Mouse (Mus musculus): ENCODE measurements around the gene Tmem255b. TPM values are rescaled to one million over a fixed set of nuclear protein-coding genes. Genes with fewer than 3 reads are reported as not detected.

Tmem255b gene
- polyA plus RNA-seq, 1 experiment from 2014 or later, result 0.27 TPM

DNA sequence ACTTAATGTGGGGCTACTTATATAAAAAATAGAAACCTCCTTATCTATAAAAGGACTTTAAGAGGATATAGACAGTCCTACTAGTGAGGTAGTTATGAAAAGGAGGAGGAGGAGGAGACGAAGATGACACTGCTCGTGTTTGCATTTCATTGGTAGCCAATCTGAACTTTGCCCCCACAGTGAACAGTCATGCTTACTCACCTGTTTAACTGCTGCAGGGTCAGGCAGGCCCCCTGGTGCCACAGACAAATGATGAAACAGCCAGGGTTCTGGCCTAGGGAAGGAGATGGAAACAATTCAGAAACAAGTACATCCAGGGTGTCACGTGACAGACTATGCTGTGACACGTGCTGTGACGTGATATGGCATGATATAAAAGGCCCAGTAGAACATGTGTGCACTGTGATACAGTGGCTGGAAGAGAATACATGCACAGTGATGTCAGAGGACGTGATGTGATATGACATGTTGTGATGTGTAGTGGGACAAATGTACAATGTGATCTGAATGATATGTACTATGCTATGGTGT, 16.8 kb downstream of the Tmem255b start:
- Histone ChIP-seq H3K27ac (no peak overlapping the region), H3K9me3 (no peaks in the 10 kb centered on the region), H3K9ac (no peak overlapping the region), H3K27me3 (peaks cover 3% of the 10 kb centered on the region; the same call in 1 of the 2 replicates), H3K4me2 (no peak overlapping the region), H3K4me3 (replicated peaks) (no peak overlapping the region), H3K36me3 (replicated peaks) (no peaks in the 10 kb centered on the region), H3K4me1 (peaks cover 17% of the 10 kb centered on the region)
- WGBS, result 70% methylated on average over 6 of the region's 6 CpGs
- ATAC-seq (ENCODE audit: low FRiP score), result no peak

DNA sequence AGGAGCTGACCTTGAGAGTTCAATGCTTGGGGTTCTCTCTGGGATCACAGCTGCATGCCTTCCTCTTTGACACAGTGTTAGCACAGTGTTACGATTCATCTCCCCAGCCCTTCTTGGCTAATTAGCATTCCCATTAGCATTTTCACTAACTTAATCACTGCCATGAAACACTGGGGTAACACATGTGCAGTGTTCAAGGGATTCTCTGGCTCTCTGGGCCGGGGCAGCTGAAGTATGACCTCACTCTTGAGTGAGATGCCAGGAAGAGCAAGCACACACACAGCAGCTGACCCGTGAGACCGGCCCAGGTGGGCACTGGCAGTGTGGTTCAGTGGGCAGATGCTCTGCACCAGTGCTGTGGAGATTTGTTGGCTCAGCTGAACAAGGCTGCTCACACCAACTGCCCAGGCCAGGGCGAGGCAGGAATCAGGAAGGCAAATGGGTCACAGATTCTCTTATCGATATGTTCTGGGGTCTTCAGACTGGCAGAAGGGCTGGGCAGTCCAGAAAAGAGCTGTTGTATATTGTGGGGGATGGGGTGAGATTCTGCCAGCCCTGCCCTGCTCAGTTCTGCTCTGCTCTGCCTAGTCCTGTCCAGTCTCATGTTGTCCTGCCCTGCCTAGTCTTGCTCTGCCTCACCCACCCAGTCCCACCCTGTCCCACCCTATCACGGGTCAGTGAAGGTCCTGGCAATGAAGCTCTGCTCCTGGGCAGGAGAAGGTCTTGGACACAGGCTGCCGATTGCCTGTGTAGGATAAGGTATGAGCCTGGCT, 19.5 kb downstream of the Tmem255b start:
- Histone ChIP-seq H3K4me2 (no peak overlapping the region), H3K36me3 (replicated peaks) (no peaks in the 10 kb centered on the region), H3K27ac (peak overlapping the region; percentile 70), H3K27me3 (no peaks in the 10 kb centered on the region; the same call in 1 of the 2 replicates), H3K9me3 (no peaks in the 10 kb centered on the region), H3K4me1 (peaks cover 17% of the 10 kb centered on the region), H3K4me3 (replicated peaks) (no peak overlapping the region), H3K9ac (no peak overlapping the region)
- ATAC-seq (ENCODE audit: low FRiP score), result peak; percentile 87
- 56% methylated on average over 8 of the region's 8 CpGs for WGBS

DNA sequence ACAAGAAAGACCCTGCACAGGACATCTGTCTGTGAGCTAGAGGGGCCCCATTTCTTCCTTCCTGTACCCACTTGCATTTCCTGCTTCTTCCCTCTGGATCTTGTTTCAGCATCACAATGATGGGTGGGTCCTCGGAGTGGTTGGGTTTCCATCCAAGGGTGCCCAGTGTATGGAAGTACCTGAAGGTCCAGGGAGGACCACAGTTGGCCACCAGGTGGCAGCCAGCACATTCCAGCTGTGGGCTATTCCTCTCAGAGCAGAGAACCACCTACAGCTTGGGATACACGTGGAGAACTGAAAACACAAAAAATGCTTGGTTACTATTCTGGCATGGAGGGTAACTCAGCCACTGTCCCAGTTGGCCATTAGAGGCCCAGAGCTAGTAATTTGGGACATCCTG, 20.3 kb downstream of the Tmem255b start:
- no peak overlapping the region for H3K4me2 ChIP-seq
- 43% methylated on average over 2 of the region's 2 CpGs for whole genome bisulfite sequencing
- H3K9me3 ChIP-seq, result no peaks in the 10 kb centered on the region
- ATAC-seq (ENCODE audit: low FRiP score), result peak; percentile 64; the same call in 1 of the 2 replicates
- H3K9ac ChIP-seq, result no peak overlapping the region
- no peaks in the 10 kb centered on the region; the same call in 1 of the 2 replicates for H3K27me3 ChIP-seq
- no peak overlapping the region for H3K27ac ChIP-seq
- peaks cover 17% of the 10 kb centered on the region for H3K4me1 ChIP-seq
- no peak overlapping the region for H3K4me3 ChIP-seq (replicated peaks)
- H3K36me3 ChIP-seq (replicated peaks), result no peaks in the 10 kb centered on the region

DNA sequence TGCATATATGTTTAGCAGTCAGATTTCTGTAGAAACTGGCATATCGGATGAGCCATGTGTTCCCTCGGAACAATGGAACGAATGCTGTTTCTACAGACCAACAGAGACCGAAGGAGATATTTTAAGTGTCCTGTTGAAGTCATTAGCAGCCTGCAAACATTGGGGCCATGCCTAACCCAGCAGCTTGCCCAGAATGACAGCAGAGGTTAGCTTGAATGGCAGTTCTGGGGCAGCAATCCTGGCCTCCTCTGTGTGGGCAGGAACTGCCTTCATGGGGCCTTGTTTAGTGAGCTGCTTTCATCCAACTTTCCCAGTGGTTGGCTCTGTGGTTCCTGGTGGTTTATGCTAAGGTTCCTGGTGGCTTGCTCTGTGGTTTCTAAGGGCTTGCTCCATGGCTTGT, 24.4 kb downstream of the Tmem255b start:
- WGBS, result 95% methylated on average over 4 of the region's 4 CpGs
- Histone ChIP-seq H3K9me3 (no peaks in the 10 kb centered on the region), H3K4me3 (replicated peaks) (no peak overlapping the region), H3K27me3 (no peaks in the 10 kb centered on the region; the same call in 1 of the 2 replicates), H3K4me1 (peaks cover 9% of the 10 kb centered on the region), H3K36me3 (replicated peaks) (no peaks in the 10 kb centered on the region), H3K4me2 (no peak overlapping the region), H3K9ac (no peak overlapping the region), H3K27ac (no peak overlapping the region)
- no peak for ATAC-seq (ENCODE audit: low FRiP score)

DNA sequence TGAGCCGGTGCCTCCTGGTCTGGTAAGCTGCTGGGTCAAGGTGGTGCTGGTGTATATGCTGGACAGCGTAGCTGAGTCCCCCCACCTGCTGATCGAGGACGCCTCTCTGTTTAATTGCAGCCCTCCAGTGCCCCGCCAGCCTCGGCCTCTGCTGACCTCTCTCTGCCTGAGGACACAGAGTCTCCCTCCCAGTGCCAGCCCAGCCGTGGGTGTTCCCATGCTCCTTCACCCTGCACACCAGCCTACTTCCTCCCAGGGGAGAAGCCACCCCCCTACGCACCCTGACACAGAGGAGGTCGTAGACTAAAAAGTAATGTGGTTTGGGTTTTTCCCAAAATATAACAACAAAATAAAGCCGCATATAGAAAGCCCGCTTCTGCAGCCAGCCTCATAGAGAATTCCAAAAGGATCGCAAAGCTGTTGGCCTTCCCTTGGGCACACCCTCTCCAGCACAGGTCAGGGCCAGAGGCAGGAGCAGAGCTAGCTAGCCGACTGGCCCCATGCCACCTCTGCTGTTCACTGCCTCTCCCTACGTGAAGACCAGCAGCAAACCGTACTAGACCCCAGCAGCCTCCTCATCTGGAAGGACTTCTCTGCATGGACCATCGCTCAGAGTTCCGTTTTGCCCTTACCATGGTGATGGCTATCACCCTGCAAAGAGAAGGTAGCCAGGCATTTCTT, 26.2 kb downstream of the Tmem255b start:
- WGBS, result 87% methylated on average over 17 of the region's 17 CpGs
- Histone ChIP-seq H3K4me3 (replicated peaks) (no peak overlapping the region), H3K36me3 (replicated peaks) (no peaks in the 10 kb centered on the region), H3K4me2 (no peak overlapping the region), H3K9ac (no peak overlapping the region), H3K27ac (no peak overlapping the region), H3K4me1 (no peaks in the 10 kb centered on the region), H3K27me3 (no peaks in the 10 kb centered on the region), H3K9me3 (no peaks in the 10 kb centered on the region)
- ATAC-seq (ENCODE audit: low FRiP score), result no peak

DNA sequence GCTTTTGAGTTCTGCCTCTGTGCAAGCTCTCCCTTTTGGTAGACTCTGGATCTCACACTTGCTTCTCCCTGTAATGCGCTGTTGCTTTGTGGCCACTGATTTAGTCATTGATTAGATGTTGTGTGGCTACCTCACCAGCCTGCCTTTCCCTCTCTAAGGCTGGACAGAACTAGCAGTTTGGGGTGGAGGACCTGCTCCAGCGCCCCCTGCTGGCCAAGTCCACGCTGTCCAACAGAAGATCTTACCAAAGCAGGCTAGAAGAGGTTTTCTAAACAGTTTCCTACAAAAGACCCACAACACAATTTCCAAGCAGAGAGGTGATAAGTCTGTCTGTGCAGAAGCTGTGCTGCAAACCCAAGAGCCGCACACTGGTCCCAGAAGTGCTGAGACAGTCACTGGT, 26.9 kb downstream of the Tmem255b start:
- no peak overlapping the region for H3K9ac ChIP-seq
- 0 out of 2 replicates have a peak, but pooled peaks have one; percentile 41 for ATAC-seq (ENCODE audit: low FRiP score)
- WGBS, result 41% methylated on average over 4 of the region's 4 CpGs
- H3K4me1 ChIP-seq, result no peaks in the 10 kb centered on the region
- H3K27ac ChIP-seq, result no peak overlapping the region
- no peaks in the 10 kb centered on the region for H3K27me3 ChIP-seq
- no peak overlapping the region for H3K4me2 ChIP-seq
- H3K9me3 ChIP-seq, result no peaks in the 10 kb centered on the region
- no peak overlapping the region for H3K4me3 ChIP-seq (replicated peaks)
- no peaks in the 10 kb centered on the region for H3K36me3 ChIP-seq (replicated peaks)

DNA sequence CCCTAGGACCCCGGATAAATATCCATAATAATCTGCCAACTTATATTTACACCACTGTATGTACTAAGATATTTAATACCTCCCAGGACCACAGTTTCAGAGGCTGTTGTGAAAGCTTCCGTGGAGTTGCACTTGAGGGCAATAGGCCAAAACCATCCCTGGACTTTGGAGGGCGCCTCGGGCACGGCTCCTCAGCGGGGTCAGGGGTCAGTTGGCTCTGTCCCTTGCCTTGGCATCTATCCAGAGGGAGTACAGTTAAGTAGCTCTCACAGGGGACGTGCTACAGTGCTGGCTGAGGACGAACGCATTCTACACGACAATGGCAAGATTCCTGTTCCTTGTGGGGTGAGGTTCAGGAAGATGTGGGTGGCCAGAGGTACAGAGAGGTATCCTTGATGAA, 27.4 kb downstream of the Tmem255b start:
- Histone ChIP-seq H3K27me3 (no peaks in the 10 kb centered on the region), H3K4me3 (replicated peaks) (no peak overlapping the region), H3K36me3 (replicated peaks) (no peaks in the 10 kb centered on the region), H3K4me1 (no peaks in the 10 kb centered on the region), H3K27ac (no peak overlapping the region), H3K4me2 (no peak overlapping the region), H3K9ac (no peak overlapping the region), H3K9me3 (no peaks in the 10 kb centered on the region)
- 85% methylated on average over 10 of the region's 10 CpGs for WGBS
- no peak for ATAC-seq (ENCODE audit: low FRiP score)

DNA sequence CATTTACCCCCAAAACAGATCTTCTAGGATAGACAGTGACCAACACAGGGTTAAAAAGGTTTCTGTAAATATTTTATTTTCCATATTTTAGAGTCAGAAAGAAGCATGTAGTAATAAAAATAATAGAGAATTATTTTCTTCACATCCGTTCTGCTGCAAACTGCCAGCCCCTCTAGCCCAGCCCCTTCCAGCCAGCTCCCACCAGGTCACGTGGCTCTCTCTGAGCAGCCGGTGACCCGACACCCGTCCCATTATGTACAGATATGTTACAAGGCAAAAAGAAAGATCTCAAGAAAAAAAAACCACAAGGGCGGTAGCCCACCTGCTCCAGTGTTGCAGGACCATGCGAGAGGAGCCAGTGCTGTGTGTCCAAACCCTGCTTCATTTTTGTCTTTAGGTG, 30.3 kb downstream of the Tmem255b start:
- H3K9ac ChIP-seq, result no peak overlapping the region
- H3K4me3 ChIP-seq (replicated peaks), result no peak overlapping the region
- no peaks in the 10 kb centered on the region for H3K9me3 ChIP-seq
- H3K36me3 ChIP-seq (replicated peaks), result no peaks in the 10 kb centered on the region
- H3K27ac ChIP-seq, result no peak overlapping the region
- ATAC-seq (ENCODE audit: low FRiP score), result no peak
- H3K27me3 ChIP-seq, result no peaks in the 10 kb centered on the region
- 69% methylated on average over 7 of the region's 7 CpGs for WGBS
- no peaks in the 10 kb centered on the region for H3K4me1 ChIP-seq
- no peak overlapping the region for H3K4me2 ChIP-seq

DNA sequence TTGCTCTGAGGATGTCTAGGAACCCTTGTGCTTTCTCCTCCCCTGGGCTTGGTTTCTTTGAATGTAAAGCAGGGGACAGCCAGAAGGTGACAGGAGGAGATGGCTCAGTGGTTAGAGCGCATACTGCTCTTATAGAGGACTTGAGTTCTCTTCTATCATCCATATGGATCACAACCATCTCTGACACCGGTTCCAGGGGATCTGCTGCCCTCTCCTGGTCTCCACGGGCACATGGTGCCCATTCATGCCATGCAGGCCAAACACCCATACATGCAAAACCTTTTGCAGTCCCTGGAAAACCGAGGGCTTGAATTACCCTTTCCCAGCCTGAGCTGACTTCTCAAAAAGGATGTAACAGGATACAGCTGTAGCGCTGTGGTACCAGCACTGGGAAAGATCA, 32.0 kb downstream of the Tmem255b start:
- H3K27ac ChIP-seq, result no peak overlapping the region
- WGBS, result 76% methylated on average over 5 of the region's 5 CpGs
- H3K9ac ChIP-seq, result no peak overlapping the region
- no peaks in the 10 kb centered on the region for H3K36me3 ChIP-seq (replicated peaks)
- no peaks in the 10 kb centered on the region for H3K27me3 ChIP-seq
- no peak overlapping the region for H3K4me2 ChIP-seq
- ATAC-seq (ENCODE audit: low FRiP score), result no peak
- H3K4me1 ChIP-seq, result no peaks in the 10 kb centered on the region
- no peaks in the 10 kb centered on the region for H3K9me3 ChIP-seq
- no peak overlapping the region for H3K4me3 ChIP-seq (replicated peaks)

DNA sequence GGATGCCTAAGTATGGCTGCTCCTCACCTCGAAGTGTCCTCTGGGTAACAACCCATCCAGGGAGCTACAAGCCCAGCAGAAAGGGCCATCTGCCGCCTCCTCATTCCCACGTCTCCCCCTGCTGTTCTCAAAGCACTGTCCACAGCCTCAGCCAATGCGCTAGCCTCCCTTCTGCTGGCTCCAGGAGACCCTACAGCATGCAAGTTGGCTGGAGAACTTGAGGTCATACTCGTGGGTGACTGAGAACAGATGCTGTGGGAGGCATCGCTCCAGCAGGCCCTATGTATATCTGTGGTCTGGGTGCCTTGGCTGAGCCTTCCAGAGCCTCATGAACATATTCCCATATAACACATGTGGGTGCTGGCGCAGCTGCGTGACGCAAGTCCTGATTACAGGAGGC, 33.7 kb downstream of the Tmem255b start:
- ATAC-seq (ENCODE audit: low FRiP score), result no peak
- no peak overlapping the region for H3K4me3 ChIP-seq (replicated peaks)
- 88% methylated on average over 9 of the region's 9 CpGs for WGBS

DNA sequence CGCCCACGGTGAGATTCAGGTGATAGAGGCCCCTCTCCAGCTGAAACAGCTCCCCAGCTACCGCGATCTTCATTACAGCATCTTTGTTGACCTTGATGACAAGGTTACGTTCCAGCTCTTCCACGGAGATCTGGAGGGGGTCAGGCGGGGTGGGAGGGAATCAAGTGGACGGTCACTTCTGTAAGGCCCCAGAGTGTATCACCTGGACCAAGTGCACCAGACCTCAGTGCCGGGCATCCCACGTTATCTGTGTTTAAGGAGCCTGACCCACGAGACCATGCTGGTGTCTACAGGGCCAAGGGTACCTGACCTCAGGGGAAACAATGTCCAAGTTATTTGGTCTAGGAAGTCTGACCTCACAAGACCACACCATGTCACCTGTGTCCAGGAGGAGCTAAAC, 36.5 kb downstream of the Tmem255b start:
- no peak overlapping the region for H3K9ac ChIP-seq

More for the DNA sequence above, 33.7 kb downstream of the Tmem255b start:
- Histone ChIP-seq H3K27ac (no peak overlapping the region), H3K4me2 (no peak overlapping the region), H3K36me3 (replicated peaks) (no peaks in the 10 kb centered on the region), H3K27me3 (no peaks in the 10 kb centered on the region), H3K4me1 (no peaks in the 10 kb centered on the region), H3K9ac (no peak overlapping the region), H3K9me3 (no peaks in the 10 kb centered on the region)

DNA sequence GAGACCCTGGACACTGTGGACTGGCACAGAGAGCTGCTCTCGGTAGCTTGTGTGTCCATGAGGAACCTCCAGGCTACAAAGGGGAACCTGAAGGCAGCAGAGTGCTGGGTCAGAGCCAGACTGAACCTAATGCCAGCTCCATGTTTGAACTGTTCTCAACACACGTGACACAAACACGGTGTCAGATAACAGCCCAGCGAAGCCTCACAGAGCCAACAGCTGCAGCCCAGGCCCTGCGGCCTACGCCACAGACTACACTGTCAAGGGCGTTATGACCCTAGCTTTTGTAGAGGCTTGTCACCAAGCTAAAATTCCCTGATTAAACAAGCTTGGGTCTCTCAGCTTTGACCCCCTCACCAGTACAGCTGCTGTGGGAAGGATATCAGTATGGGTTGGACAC, 37.3 kb downstream of the Tmem255b start:
- Histone ChIP-seq H3K27ac (no peak overlapping the region), H3K4me2 (no peak overlapping the region), H3K9ac (no peak overlapping the region), H3K4me1 (no peaks in the 10 kb centered on the region), H3K4me3 (replicated peaks) (no peak overlapping the region), H3K36me3 (replicated peaks) (no peaks in the 10 kb centered on the region), H3K27me3 (no peaks in the 10 kb centered on the region), H3K9me3 (no peaks in the 10 kb centered on the region)
- WGBS, result 84% methylated on average over 7 of the region's 7 CpGs
- no peak for ATAC-seq (ENCODE audit: low FRiP score)

More for the DNA sequence above, 36.5 kb downstream of the Tmem255b start:
- H3K4me1 ChIP-seq, result no peaks in the 10 kb centered on the region
- no peaks in the 10 kb centered on the region for H3K36me3 ChIP-seq (replicated peaks)
- no peaks in the 10 kb centered on the region for H3K9me3 ChIP-seq
- no peak overlapping the region for H3K4me2 ChIP-seq
- no peaks in the 10 kb centered on the region for H3K27me3 ChIP-seq
- H3K27ac ChIP-seq, result no peak overlapping the region
- no peak for ATAC-seq (ENCODE audit: low FRiP score)
- WGBS, result 93% methylated on average over 11 of the region's 11 CpGs
- no peak overlapping the region for H3K4me3 ChIP-seq (replicated peaks)
